Mouse (Mus musculus) MEL (cell line): ENCODE results near the gene Gorasp1. TPM values are rescaled to one million over a fixed set of nuclear protein-coding genes. Genes with fewer than 3 reads are reported as not detected.

Experiments
- DNase-seq: peaks from one replicate; pipeline ENCODE4 v3.0.0; 2011; ENCODE audit warnings: low read depth, low spot score
- H3K27ac ChIP-seq: 2 replicates; pipeline ENCODE4 v1.5.1; 2012; ENCODE audit warnings: low read depth, mild to moderate bottlenecking, control low read depth, low read length, moderate library complexity; ENCODE audit not compliant: control insufficient read depth
- H3K27me3 ChIP-seq, 2 experiments: fragments of 150-350 bp in 1 of 2; sonication (generic) in 1 of 2; 2 replicates each; pipeline ENCODE4 v1.6.1; 2012; ENCODE audit warnings: low read length in 2 of 2, mild to moderate bottlenecking in 2 of 2, improper control_type of control experiment in 1 of 2, moderate library complexity in 1 of 2; ENCODE audit not compliant: insufficient read depth in 2 of 2, control insufficient read depth in 1 of 2
- H3K36me3 ChIP-seq, 2 experiments: 2 replicates each; pipeline ENCODE4 v1.6.1; 2012 to 2014; ENCODE audit warnings: low read length in 2 of 2, improper control_type of control experiment in 1 of 2, inconsistent platforms in 1 of 2, mild to moderate bottlenecking in 1 of 2; ENCODE audit not compliant: insufficient read depth in 2 of 2, control insufficient read depth in 1 of 2
- H3K4me1 ChIP-seq, 2 experiments: fragments of 150-350 bp in 1 of 2; sonication (generic) in 1 of 2; 2 replicates each; pipeline ENCODE4 v1.6.1; 2012; ENCODE audit warnings: low read length in 2 of 2, improper control_type of control experiment in 1 of 2, mild to moderate bottlenecking in 1 of 2; ENCODE audit not compliant: insufficient read depth in 2 of 2, control insufficient read depth in 1 of 2
- H3K4me3 ChIP-seq, 2 experiments: fragments of 150-350 bp in 1 of 2; sonication (generic) in 1 of 2; 2 replicates each; pipeline ENCODE4 v1.5.1; 2012; ENCODE audit warnings: low read depth in 2 of 2, low read length in 2 of 2, mild to moderate bottlenecking in 2 of 2, moderate library complexity in 2 of 2, control low read depth in 1 of 2, improper control_type of control experiment in 1 of 2; ENCODE audit not compliant: control insufficient read depth in 1 of 2, insufficient read depth in 1 of 2
- H3K79me2 ChIP-seq: 2 replicates; pipeline ENCODE4 v1.6.1; 2012; ENCODE audit warnings: mild to moderate bottlenecking, low read length, moderate library complexity; ENCODE audit not compliant: control insufficient read depth, poor library complexity, insufficient read depth
- H3K9ac ChIP-seq: 2 replicates; pipeline ENCODE4 v1.6.1; 2012; ENCODE audit warnings: low read depth, mild to moderate bottlenecking, control low read depth, low read length, moderate library complexity; ENCODE audit not compliant: control insufficient read depth, poor library complexity, severe bottlenecking
- H3K9me3 ChIP-seq: fragments of 150-350 bp; sonication (generic); replicated peaks from 2 replicates; pipeline ENCODE4 v1.6.1; 2012; ENCODE audit warnings: mild to moderate bottlenecking, low read length, improper control_type of control experiment, moderate library complexity; ENCODE audit not compliant: insufficient read depth
- BHLHE40 ChIP-seq: IDR thresholded peaks from 2 replicates; pipeline ENCODE4 v1.6.1; 2012; ENCODE audit warnings: low read depth, mild to moderate bottlenecking, inconsistent platforms, low read length, improper control_type of control experiment, borderline replicate concordance
- CHD1 ChIP-seq: IDR thresholded peaks from 2 replicates; pipeline ENCODE4 v1.6.1; 2012; ENCODE audit warnings: low read depth, mild to moderate bottlenecking, inconsistent platforms, low read length, improper control_type of control experiment
- CTCF ChIP-seq, 3 experiments: IDR thresholded peaks in 2 of 3; conservative IDR thresholded peaks in 1 of 3; 2 replicates each; pipeline ENCODE4 v1.5.1; 2011 to 2012; ENCODE audit warnings: low read length in 3 of 3, low read depth in 2 of 3, mild to moderate bottlenecking in 2 of 3, improper control_type of control experiment in 1 of 3, inconsistent platforms in 1 of 3, mixed read lengths in 1 of 3, moderate library complexity in 1 of 3; ENCODE audit not compliant: control insufficient read depth in 1 of 3, insufficient read depth in 1 of 3, poor library complexity in 1 of 3, severe bottlenecking in 1 of 3
- E2F4 ChIP-seq: IDR thresholded peaks from 2 replicates; pipeline ENCODE4 v1.6.1; 2011; ENCODE audit warnings: low read depth, low read length, improper control_type of control experiment, borderline replicate concordance
- EP300 ChIP-seq, 2 experiments: IDR thresholded peaks; 2 replicates each; pipeline ENCODE4 v1.6.1; 2011; ENCODE audit warnings: improper control_type of control experiment in 2 of 2, low read length in 2 of 2, low read depth in 1 of 2, mild to moderate bottlenecking in 1 of 2
- ETS1 ChIP-seq: IDR thresholded peaks from 2 replicates; pipeline ENCODE4 v1.6.1; 2012; ENCODE audit warnings: low read depth, mild to moderate bottlenecking, inconsistent platforms, low read length, improper control_type of control experiment, moderate library complexity
- GABPA ChIP-seq: IDR thresholded peaks from 2 replicates; pipeline ENCODE4 v1.6.1; 2012; ENCODE audit warnings: low read depth, mild to moderate bottlenecking, inconsistent platforms, low read length, improper control_type of control experiment, moderate library complexity
- GATA1 ChIP-seq: IDR thresholded peaks from 2 replicates; pipeline ENCODE4 v1.6.1; 2011; ENCODE audit warnings: low read depth, low read length, improper control_type of control experiment
- HCFC1 ChIP-seq: IDR thresholded peaks from 2 replicates; pipeline ENCODE4 v1.6.1; 2012; ENCODE audit warnings: low read depth, mild to moderate bottlenecking, inconsistent platforms, low read length, improper control_type of control experiment, moderate library complexity
- JUND ChIP-seq: IDR thresholded peaks from 2 replicates; pipeline ENCODE4 v1.6.1; 2011; ENCODE audit warnings: low read depth, mild to moderate bottlenecking, improper control_type of control experiment, low read length
- MAFK ChIP-seq: IDR thresholded peaks from 2 replicates; pipeline ENCODE4 v1.6.1; 2011; ENCODE audit warnings: low read depth, mild to moderate bottlenecking, low read length, improper control_type of control experiment, borderline replicate concordance
- MYB ChIP-seq: IDR thresholded peaks from 2 replicates; pipeline ENCODE4 v1.6.1; 2011; ENCODE audit warnings: mild to moderate bottlenecking, low read depth, low read length, improper control_type of control experiment
- NELFE ChIP-seq: IDR thresholded peaks from 2 replicates; pipeline ENCODE4 v1.6.1; 2011; ENCODE audit warnings: low read depth, low read length, improper control_type of control experiment
- POLR2AphosphoS2 ChIP-seq: IDR thresholded peaks from 2 replicates; pipeline ENCODE4 v1.6.1; 2011; ENCODE audit warnings: low read length, improper control_type of control experiment
- POLR2AphosphoS5 ChIP-seq: IDR thresholded peaks from 2 replicates; pipeline ENCODE4 v1.6.1; 2012; ENCODE audit warnings: low read depth, borderline replicate concordance, mild to moderate bottlenecking, inconsistent platforms, low read length, moderate library complexity, mixed read lengths
- RAD21 ChIP-seq: IDR thresholded peaks from 2 replicates; pipeline ENCODE4 v1.6.1; 2011; ENCODE audit warnings: mild to moderate bottlenecking, low read depth, low read length, improper control_type of control experiment
- SMC3 ChIP-seq: IDR thresholded peaks from 2 replicates; pipeline ENCODE4 v1.6.1; 2011; ENCODE audit warnings: low read depth, low read length, improper control_type of control experiment
- TCF12 ChIP-seq: IDR thresholded peaks from 2 replicates; pipeline ENCODE4 v1.6.1; 2014; ENCODE audit warnings: low read depth, mild to moderate bottlenecking, inconsistent platforms, low read length, improper control_type of control experiment, moderate library complexity
- USF2 ChIP-seq, 2 experiments: IDR thresholded peaks; 2 replicates each; pipeline ENCODE4 v1.6.1; 2011 to 2012; ENCODE audit warnings: improper control_type of control experiment in 2 of 2, low read length in 2 of 2, borderline replicate concordance in 1 of 2, inconsistent platforms in 1 of 2, low read depth in 1 of 2, mild to moderate bottlenecking in 1 of 2; ENCODE audit not compliant: insufficient read depth in 1 of 2
- polyA plus RNA-seq, 2 experiments: library from polyadenylated mRNA; stranded (reverse) in 1 of 2; unstranded in 1 of 2; fragments of >175 nt in 1 of 2; fragments of >200 nt in 1 of 2; gene quantifications; 2 replicates each; pipeline versions ENCODE4 v1.2.1 to v1.2.4; 2012; ENCODE audit warnings: low replicate concordance in 2 of 2, low read depth in 1 of 2; ENCODE audit not compliant: insufficient read length in 2 of 2, insufficient read depth in 1 of 2, missing spikeins in 1 of 2
- total RNA-seq: library from RNA; depleted of rRNA; stranded (reverse); fragments of 300-350 nt; gene quantifications from 2 replicates; pipeline ENCODE4 v1.2.3, GENCODE M21; 2012

The Gorasp1 gene
- total and polyA plus RNA-seq, 3 experiments = 18.3 to 21.9 TPM; not detected in 1

GRCm38 (mm10) chr9:119972582-119972981 lies 35.2 kb upstream of the Gorasp1 start:
- Histone ChIP-seq H3K4me1 (peaks cover 7 to 10% of the 10 kb centered on the region in 2 experiments), H3K79me2 (no peaks in the 10 kb centered on the region)
- DNase-seq = no peak
- TF ChIP-seq CTCF (IDR thresholded peaks at IDR 0.05 in 2 of 3, conservative IDR thresholded peaks at IDR 0.05 in 1 of 3; ENCODE audit: control insufficient read depth in 1 of 3, insufficient read depth in 1 of 3, low read depth in 2 of 3, low read length in 3 of 3, poor library complexity in 1 of 3, severe bottlenecking in 1 of 3) (no peak), ETS1 (no peak), POLR2AphosphoS5 (no peak), GATA1 (no peak), E2F4 (no peak), MYB (no peak), EP300 (IDR thresholded peaks at IDR 0.05; ENCODE audit: low read depth in 1 of 2, low read length in 2 of 2) (no peak), NELFE (no peak), BHLHE40 (no peak), CHD1 (no peak), POLR2AphosphoS2 (no peak), RAD21 (no peak), TCF12 (no peak), USF2 (IDR thresholded peaks at IDR 0.05; ENCODE audit: borderline replicate concordance in 1 of 2, insufficient read depth in 1 of 2, low read depth in 1 of 2, low read length in 2 of 2) (no peak)
- TF ChIP-seq, all 39 proteins: peak for 0
- H3K9ac ChIP-seq = no peak overlapping the region
- no peaks in the 10 kb centered on the region for H3K9me3 ChIP-seq
- no peaks in the 10 kb centered on the region for H3K27me3 ChIP-seq
- no peak overlapping the region for H3K4me3 ChIP-seq
- H3K36me3 ChIP-seq = peaks cover 6 to 12% of the 10 kb centered on the region in 2 experiments
- no peak overlapping the region for H3K27ac ChIP-seq

GRCm38 (mm10) chr9:119972166-119972565 lies 34.8 kb upstream of the Gorasp1 start:
- Histone ChIP-seq H3K9ac (no peak overlapping the region), H3K36me3 (peaks cover 6 to 9% of the 10 kb centered on the region in 2 experiments), H3K27me3 (no peaks in the 10 kb centered on the region), H3K27ac (no peak overlapping the region), H3K79me2 (no peaks in the 10 kb centered on the region), H3K9me3 (no peaks in the 10 kb centered on the region), H3K4me1 (peaks cover 6 to 7% of the 10 kb centered on the region in 2 experiments), H3K4me3 (no peak overlapping the region)
- DNase-seq = no peak
- TF ChIP-seq MAFK = no peak
- no peak for TF ChIP-seq SMC3
- no peak for TF ChIP-seq HCFC1
- TF ChIP-seq POLR2AphosphoS2 = no peak
- no peak for TF ChIP-seq GABPA
- TF ChIP-seq JUND = no peak
- TF ChIP-seq USF2 (IDR thresholded peaks at IDR 0.05; ENCODE audit: borderline replicate concordance in 1 of 2, insufficient read depth in 1 of 2, low read depth in 1 of 2, low read length in 2 of 2) = no peak
